Mouse (Mus musculus) kidney, postnatal 14 days (tissue): ENCODE results near the gene Eps8.
"Not testable (repeated sequence)": the region's sequence is repeated elsewhere in the genome, so short reads cannot be mapped to it uniquely, and the experiment has no call there.

Experiments
- DNase-seq: peaks from one replicate; pipeline ENCODE4 v3.0.0; 2022; ENCODE audit warnings: mixed read lengths

Gene Eps8

GRCm38 (mm10) chr6:137469541-137469940 is 185.1 kb downstream of the Eps8 start:
- no peak for DNase-seq

GRCm38 (mm10) chr6:137467696-137468095 is 187.0 kb downstream of the Eps8 start:
- DNase-seq, result peak; percentile 10

- DNase-seq, result no peak
Observed at GRCm38 (mm10) chr6:137466256-137466655, 188.4 kb downstream of the Eps8 start.

- peak; percentile 66 for DNase-seq
Observed at GRCm38 (mm10) chr6:137465253-137465652, 189.4 kb downstream of the Eps8 start.

- no peak for DNase-seq
Observed at GRCm38 (mm10) chr6:137463771-137464170, 190.9 kb downstream of the Eps8 start.

GRCm38 (mm10) chr6:137458136-137458535 is 196.5 kb downstream of the Eps8 start:
- DNase-seq, result no peak

- no peak for DNase-seq
Observed at GRCm38 (mm10) chr6:137457210-137457609, 197.5 kb downstream of the Eps8 start.

GRCm38 (mm10) chr6:137456064-137456463 is 198.6 kb downstream of the Eps8 start:
- no peak for DNase-seq

- peak; percentile 60 for DNase-seq
Observed at GRCm38 (mm10) chr6:137455537-137456041, 199.1 kb downstream of the Eps8 start.

- DNase-seq, result not testable (repeated sequence)
Observed at GRCm38 (mm10) chr6:137446116-137446515, 208.6 kb downstream of the Eps8 start.

GRCm38 (mm10) chr6:137443089-137443488 is 211.6 kb downstream of the Eps8 start:
- no peak for DNase-seq

GRCm38 (mm10) chr6:137440559-137441486 is 213.9 kb downstream of the Eps8 start:
- no peak for DNase-seq

- peak; percentile 27 for DNase-seq
Observed at GRCm38 (mm10) chr6:137437902-137438580, 216.6 kb downstream of the Eps8 start.

- no peak for DNase-seq
Observed at GRCm38 (mm10) chr6:137437486-137437885, 217.2 kb downstream of the Eps8 start.

GRCm38 (mm10) chr6:137433521-137434137 is 221.0 kb downstream of the Eps8 start:
- no peak for DNase-seq
